Mouse (Mus musculus) cortical plate, adult 2 months (tissue): ENCODE data around the gene Cmtm8. TPM values are rescaled to one million over a fixed set of nuclear protein-coding genes. Genes with fewer than 3 reads are reported as not detected.
A peak's percentile ranks its signal among the peaks of the same experiment; 100 is the strongest.

ENCODE experiments used
- H3K27ac ChIP-seq: fragments of 200-500 bp; 2 replicates; pipeline ENCODE4 v1.5.1; 2012; ENCODE audit warnings: low read length, control low read depth, inconsistent platforms; ENCODE audit not compliant: insufficient read depth
- H3K4me1 ChIP-seq: fragments of 200-500 bp; 2 replicates; pipeline ENCODE4 v1.6.1; 2011; ENCODE audit warnings: low read length; ENCODE audit not compliant: control insufficient read depth, insufficient read depth
- H3K4me3 ChIP-seq: fragments of 200-500 bp; 2 replicates; pipeline ENCODE4 v1.5.1; 2011; ENCODE audit warnings: mild to moderate bottlenecking, low read length, control low read depth; ENCODE audit not compliant: insufficient read depth
- CTCF ChIP-seq: fragments of 200-500 bp; IDR thresholded peaks from 2 replicates; pipeline ENCODE4 v1.5.1; 2011; ENCODE audit warnings: mild to moderate bottlenecking, control low read depth, low read length; ENCODE audit not compliant: insufficient read depth; ENCODE audit errors: extremely low read depth
- POLR2A ChIP-seq: fragments of 200-500 bp; IDR thresholded peaks from 2 replicates; pipeline ENCODE4 v1.6.1; 2011; ENCODE audit warnings: mild to moderate bottlenecking, low read length, control low read depth; ENCODE audit not compliant: insufficient read depth; ENCODE audit errors: extremely low read depth
- polyA plus RNA-seq: library from polyadenylated mRNA; depleted of rRNA; stranded (reverse); fragments of >200 nt; gene quantifications from 2 replicates; pipeline ENCODE4 v1.2.3, GENCODE M21; 2012

Gene Cmtm8
- polyA plus RNA-seq, 1 experiment = 4.9 TPM

GRCm38 (mm10) chr9:114853336-114853735 is 9.4 kb upstream of the Cmtm8 start:
- Histone ChIP-seq H3K4me3 (no peak overlapping the region), H3K4me1 (no peaks in the 10 kb centered on the region), H3K27ac (no peak overlapping the region)
- no peak for TF ChIP-seq CTCF
- TF ChIP-seq POLR2A = no peak

- Histone ChIP-seq H3K27ac (no peak overlapping the region), H3K4me3 (no peak overlapping the region), H3K4me1 (no peaks in the 10 kb centered on the region)
- TF ChIP-seq POLR2A (no peak), CTCF (no peak)
These were observed 7.6 kb upstream of the Cmtm8 start for GRCm38 (mm10) chr9:114851419-114852190.

GRCm38 (mm10) chr9:114843634-114844016 is 331 bp downstream of the Cmtm8 start:
- Histone ChIP-seq H3K4me1 (no peaks in the 10 kb centered on the region), H3K4me3 (peak overlapping the region; percentile 53), H3K27ac (no peak overlapping the region)
- TF ChIP-seq CTCF = no peak
- no peak for TF ChIP-seq POLR2A

DNA sequence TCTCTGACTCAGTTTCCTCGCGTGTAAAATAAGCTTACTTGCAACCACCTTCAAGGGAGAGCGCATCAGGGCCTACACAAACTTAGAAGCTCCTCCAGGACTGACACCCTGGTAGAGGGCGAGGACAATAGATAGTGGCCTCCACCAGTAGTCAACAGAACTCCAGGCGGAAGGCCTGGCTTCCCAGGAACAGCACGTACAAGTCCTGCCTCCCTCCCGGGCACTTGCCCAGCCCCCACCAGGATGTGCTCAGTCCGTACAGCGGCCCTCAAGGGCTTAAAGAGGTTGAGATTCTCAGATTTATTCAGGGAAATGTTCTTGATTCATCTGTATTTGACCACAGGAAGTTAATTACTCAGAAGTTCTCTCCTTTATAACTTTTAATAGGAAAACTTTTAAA is 1.1 kb downstream of the Cmtm8 start:
- no peak for TF ChIP-seq CTCF
- TF ChIP-seq POLR2A = no peak
- no peak overlapping the region for H3K27ac ChIP-seq
- H3K4me3 ChIP-seq = no peak overlapping the region
- no peaks in the 10 kb centered on the region for H3K4me1 ChIP-seq

- no peak for TF ChIP-seq CTCF
- no peak for TF ChIP-seq POLR2A
- Histone ChIP-seq H3K4me3 (no peak overlapping the region), H3K4me1 (no peaks in the 10 kb centered on the region), H3K27ac (no peak overlapping the region)
These were observed 1.7 kb downstream of the Cmtm8 start for GRCm38 (mm10) chr9:114842269-114842668.

DNA sequence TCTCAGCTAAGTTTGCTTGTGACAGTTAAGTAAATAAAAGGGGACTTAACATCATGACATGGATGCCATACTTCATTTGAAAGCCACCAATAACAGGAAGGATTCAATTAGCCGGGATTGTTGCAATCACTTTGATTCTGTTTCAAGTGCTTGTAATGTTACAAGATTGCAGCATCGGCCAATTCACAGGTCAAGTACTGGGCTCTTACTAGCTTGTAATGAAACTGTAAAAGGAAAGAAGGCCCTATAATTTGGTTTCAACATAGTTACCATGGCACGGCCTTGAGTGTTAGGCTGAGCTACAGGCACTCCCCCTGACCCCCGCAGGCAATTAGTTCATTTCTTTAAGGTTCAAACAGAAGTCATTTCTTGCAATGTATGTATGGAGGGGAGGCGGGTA is 5.1 kb downstream of the Cmtm8 start:
- Histone ChIP-seq H3K4me1 (no peaks in the 10 kb centered on the region), H3K27ac (no peak overlapping the region), H3K4me3 (no peak overlapping the region)
- TF ChIP-seq CTCF = no peak
- TF ChIP-seq POLR2A = no peak

DNA sequence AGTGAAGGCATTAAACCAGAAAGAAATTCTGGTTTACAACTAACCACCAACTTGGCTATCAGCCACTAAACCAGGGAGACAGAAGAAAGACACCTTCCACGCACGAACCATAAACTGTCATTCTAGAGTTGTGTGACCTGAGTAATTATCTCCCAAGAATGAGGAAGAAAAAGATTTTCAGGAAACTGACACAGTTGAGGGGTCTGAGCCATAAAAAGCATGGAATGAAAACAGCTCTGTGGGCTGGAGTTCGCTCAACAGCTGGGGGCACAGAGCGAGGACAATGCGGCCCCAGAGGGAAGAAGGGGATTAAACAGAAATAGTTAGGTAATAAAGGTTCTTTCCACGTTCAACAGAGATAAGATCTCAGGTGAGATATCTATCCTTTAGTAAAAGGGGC is 12.4 kb downstream of the Cmtm8 start:
- Histone ChIP-seq H3K27ac (no peak overlapping the region), H3K4me3 (no peak overlapping the region), H3K4me1 (no peaks in the 10 kb centered on the region)
- TF ChIP-seq POLR2A = no peak
- no peak for TF ChIP-seq CTCF

DNA sequence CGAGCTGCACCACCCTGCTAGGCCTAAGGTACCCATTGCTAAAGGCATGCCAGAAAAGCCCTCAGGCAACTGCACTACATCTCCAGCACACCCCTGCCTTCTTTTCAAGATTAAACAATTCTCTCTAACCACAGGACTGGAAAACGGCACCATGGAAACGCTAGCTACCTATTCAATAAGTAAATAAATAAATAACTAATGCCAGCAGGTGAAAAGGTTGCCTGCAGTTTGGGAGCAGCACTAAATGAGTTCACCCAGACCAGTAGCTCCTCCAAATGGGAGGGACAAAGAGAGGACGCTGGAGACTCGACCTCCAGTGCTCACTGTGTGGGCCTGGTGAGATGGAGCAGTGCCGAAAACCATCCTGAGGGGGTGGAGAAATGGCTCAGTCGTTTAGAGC is 13.6 kb downstream of the Cmtm8 start:
- TF ChIP-seq CTCF (no peak), POLR2A (no peak)
- H3K27ac ChIP-seq = no peak overlapping the region

DNA sequence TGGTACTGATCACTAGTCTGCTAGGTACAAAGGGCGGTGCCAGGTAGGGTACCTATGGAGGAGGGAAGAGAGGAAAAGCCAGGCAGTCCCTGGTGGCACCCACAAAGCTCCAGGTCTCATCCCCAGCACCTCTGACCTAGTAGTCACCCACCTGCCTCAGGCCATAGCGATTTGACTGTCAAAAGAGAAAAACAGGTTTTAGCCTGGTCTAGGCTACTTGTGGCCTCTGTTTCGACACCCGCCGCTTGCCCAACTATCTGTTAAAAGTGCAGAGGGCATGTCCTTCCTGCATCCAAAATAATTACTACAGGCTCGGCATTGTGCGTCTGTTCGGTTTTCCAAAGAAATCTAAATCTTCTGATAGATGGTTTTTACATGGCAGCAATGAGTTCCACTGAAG is 14.3 kb downstream of the Cmtm8 start:
- Histone ChIP-seq H3K27ac (no peak overlapping the region), H3K4me3 (no peak overlapping the region), H3K4me1 (no peaks in the 10 kb centered on the region)
- TF ChIP-seq CTCF = no peak
- no peak for TF ChIP-seq POLR2A

More for the DNA sequence above, 13.6 kb downstream of the Cmtm8 start:
- Histone ChIP-seq H3K4me1 (no peaks in the 10 kb centered on the region), H3K4me3 (no peak overlapping the region)

GRCm38 (mm10) chr9:114828377-114828776 is 15.6 kb downstream of the Cmtm8 start:
- Histone ChIP-seq H3K4me1 (no peaks in the 10 kb centered on the region), H3K4me3 (no peak overlapping the region), H3K27ac (no peak overlapping the region)
- no peak for TF ChIP-seq CTCF
- no peak for TF ChIP-seq POLR2A

DNA sequence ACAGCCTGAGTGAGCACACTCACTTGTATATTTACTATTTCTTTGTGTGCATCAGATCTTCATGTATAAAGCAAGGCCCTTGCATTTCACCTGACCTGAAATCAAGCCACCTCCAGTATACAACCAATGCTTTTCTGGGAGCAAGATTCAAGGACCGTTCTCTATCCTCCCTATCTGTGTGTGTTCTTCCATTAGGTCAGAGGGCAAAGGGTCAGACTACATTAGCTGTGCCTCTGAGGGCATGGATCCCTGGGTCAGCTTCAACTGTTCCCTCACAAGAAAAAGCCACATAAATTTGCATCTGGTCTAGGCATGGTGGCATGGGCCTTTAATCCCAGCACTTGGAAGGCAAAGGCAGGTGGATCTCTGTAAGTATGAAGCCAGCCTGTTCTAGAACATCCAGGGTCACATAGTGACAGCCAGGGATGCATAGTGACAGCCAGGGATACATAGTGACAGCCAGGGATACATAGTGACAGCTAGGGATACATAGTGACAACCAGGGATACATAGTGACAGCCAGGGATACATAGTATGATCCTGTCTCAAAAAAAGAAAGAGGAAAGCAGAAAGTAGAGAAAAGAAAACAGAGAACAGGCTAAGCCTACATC is 16.6 kb downstream of the Cmtm8 start:
- Histone ChIP-seq H3K4me3 (no peak overlapping the region), H3K27ac (0 out of 2 replicates have a peak overlapping the region, but pooled peaks have one; percentile 25), H3K4me1 (no peaks in the 10 kb centered on the region)
- TF ChIP-seq CTCF = no peak
- TF ChIP-seq POLR2A = no peak
